Mouse (Mus musculus) layer of hippocampus, postnatal 36 days (tissue): ENCODE measurements around the gene Gm6993. TPM values are rescaled to one million over a fixed set of nuclear protein-coding genes. Genes with fewer than 3 reads are reported as not detected.
A peak's percentile ranks its signal among the peaks of the same experiment; 100 is the strongest.

Experiments
- DNase-seq, 2 experiments: peaks; one replicate each; pipeline ENCODE4 v3.0.0; 2022
- total RNA-seq, 2 experiments: library from RNA; stranded (reverse); gene quantifications; 2 replicates each; pipeline ENCODE4 v1.2.3; 2021

Gene Gm6993
- total RNA-seq, 2 experiments from 2014 or later, result not detected

DNA sequence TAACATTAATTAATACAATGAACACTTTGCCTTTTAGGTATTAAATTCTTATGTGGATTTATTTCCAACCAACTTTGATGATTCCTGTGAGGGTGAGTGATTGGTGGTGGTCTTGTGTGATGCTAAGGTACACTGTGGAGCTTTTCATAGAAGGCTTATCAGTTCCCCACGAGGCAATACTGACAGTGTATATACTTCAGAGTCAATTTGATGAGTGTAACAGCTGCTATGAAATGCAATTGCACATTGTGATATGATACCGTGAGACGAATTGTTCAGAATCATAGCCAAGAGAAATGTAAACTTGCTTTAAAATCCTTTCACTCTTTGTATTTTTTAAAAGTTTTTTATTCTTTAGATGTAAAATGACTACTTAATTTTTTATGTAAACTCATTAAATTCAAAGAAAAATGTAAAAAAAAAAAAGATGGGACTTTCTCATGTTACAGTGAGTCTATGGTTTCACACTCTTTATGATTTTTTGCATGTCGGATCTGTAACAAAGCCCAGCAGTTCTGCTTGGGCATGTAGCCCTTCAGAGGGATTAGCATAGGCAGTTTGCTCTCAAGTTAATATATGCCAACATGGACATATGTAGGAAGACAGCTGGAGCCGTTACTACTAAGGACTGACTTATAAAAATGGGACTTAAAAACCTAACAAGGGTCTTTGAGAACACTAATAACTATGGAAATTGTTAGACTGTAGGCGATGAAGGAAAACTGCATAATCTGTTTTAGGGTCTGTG, 1.2 kb downstream of the Gm6993 start:
- no peak for DNase-seq

- DNase-seq, result no peak
Measured at GRCm38 (mm10) chr12:31244001-31244400, 3.4 kb downstream of the Gm6993 start.

GRCm38 (mm10) chr12:31244691-31245090, 4.1 kb downstream of the Gm6993 start:
- DNase-seq, result no peak

DNA sequence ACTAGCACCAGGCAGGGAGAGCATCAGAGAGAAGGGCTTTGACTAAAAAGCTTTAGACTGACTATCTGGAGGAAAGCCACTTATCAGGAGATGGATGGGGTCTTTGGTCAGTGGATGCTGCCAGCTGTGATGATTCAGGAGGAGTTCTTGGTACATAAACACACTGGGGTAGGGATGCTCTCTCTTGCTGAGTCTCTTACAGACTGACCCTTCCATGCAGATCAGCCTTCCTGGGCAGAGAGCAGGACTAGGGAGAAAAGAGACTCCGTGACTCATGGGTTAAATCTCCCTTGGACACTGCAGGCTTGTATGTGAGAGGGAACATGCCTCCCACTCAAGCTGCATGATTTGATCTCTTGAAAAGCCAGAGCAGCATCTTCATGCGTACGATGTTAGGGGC, 5.6 kb downstream of the Gm6993 start:
- no peak for DNase-seq

DNA sequence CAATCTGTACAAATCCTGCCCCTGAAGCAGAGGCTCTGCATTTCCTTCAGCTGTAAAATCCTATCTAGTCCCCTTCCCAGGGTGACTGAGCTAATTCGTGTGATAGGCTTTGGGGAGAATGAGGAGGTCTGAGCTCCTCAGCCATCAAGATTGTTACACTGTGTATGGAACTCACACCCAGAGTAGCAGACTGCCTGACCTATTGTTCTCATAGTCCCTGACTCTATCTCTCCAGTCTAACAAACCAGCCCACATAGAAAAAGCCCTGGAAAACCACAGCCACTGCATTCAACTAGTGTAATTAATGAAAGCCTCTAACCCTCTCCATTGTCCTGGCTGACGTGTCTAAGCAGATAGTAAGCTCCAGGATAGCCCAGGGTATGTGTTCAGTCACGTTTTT, 6.0 kb downstream of the Gm6993 start:
- DNase-seq, result no peak

- no peak for DNase-seq
Measured at GRCm38 (mm10) chr12:31248165-31248564, 7.6 kb downstream of the Gm6993 start.

DNA sequence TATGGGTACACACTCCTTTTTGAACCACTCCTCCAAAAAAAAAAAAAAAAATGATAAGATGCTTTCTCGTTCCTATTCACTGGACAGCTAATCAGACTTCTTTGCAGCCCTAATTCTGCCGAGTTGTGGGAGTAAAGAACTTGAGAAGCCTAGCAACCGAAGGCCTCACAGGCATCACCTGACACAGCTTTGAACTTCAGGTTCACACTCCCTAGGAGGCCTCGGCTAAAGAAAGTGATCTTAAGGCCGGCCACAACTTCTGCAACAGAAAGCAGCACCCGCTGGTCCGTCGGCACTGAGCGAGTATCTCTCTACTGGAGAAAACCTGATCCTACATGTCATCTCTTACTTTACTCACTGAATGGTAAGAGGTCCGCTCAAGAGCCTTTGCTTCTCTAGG, 8.1 kb downstream of the Gm6993 start:
- DNase-seq, result no peak

GRCm38 (mm10) chr12:31252259-31252658, 11.7 kb downstream of the Gm6993 start:
- DNase-seq, result no peak

DNA sequence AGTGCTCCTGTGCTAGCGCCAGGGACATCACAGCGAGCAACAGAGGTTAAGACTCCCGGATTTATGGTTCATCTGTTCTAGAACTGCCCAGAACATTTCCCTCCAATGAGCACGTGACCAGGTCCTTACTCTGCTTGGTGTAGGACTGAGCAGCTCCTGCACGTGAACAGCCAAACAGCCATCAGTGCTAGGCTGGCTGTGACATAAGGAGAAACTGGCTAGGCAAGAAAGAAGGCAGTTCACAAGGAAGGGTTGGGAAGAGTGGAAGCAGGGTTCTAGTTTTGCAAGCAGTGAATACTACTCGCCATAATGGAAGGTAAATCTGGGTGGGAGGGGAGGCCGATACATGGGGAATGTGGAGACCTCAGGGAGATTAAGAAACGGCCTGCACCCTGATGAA, 14.4 kb downstream of the Gm6993 start:
- DNase-seq, result no peak

DNA sequence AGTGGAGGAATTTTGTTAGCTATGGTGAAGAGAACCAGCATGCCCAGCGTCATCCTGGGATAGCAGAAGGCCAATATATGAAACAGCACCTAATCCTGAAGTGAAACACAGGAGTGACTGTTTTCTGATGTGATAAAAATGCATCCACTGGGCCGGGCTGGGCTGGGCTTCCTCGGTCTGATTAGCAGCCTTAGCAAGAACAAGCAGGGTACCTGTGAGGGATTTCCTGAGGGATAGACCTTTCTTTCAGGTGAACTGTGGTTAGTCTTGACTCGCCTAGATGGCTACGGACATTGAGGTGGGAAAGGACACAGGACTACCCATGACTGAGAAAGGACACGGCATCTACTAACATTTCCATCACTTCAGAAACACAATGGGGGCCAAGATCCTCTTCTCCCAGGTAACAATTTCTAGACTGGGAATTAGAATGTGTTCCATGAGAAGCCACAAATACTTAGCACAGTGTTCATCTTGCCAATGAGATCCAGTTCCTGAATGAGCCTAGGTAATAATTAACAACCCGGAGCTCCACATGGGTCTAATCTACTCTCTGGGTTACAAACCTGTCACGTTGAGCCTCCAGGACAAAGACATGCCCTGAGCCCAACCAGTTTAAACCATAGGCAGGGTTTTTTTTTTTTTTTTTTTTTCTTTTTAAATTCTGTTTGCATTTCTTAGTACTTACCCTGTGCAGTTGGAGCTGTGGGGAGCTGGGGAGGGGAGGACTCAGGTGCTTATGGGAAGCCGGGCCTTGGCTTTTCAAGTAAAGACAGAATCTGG, 15.7 kb downstream of the Gm6993 start:
- no peak for DNase-seq

DNA sequence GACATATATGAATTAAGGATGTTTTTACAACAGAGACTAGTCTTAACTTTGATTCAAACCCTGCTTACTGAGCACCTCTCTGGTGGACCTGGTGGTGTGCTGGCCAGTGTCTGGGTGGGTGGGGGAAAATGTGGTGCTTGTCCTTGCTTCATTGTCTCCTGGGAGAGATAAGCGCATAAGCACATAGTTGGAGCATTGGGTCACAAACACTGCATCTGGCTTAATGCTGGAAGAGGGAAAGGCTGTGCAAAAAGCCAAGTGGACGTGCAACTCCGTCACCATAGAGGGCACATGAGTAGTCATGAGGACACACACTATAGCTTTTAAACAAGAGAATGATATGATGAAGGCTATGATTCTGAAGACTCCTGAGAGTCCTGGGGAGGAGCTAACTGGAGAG, 21.3 kb downstream of the Gm6993 start:
- no peak for DNase-seq

DNA sequence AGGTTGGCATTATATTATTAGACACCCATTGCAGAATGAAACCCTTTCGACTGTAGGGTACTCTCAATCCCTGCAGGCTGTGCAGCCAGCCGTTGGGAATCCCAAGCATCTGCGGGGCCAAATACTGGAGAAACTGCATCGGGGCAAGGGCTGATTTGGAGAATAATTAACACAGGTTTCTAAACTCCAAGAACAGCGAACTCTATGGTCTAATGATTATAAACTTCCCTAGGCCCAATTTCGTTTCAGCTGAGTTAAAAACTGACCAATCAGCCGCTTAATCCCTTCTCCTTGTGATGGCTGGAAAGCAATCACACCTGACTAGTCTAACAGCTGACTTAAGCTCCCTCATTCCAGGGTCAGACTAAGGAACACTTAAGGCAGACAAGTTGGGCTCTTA, 23.4 kb downstream of the Gm6993 start:
- DNase-seq, result no peak

DNA sequence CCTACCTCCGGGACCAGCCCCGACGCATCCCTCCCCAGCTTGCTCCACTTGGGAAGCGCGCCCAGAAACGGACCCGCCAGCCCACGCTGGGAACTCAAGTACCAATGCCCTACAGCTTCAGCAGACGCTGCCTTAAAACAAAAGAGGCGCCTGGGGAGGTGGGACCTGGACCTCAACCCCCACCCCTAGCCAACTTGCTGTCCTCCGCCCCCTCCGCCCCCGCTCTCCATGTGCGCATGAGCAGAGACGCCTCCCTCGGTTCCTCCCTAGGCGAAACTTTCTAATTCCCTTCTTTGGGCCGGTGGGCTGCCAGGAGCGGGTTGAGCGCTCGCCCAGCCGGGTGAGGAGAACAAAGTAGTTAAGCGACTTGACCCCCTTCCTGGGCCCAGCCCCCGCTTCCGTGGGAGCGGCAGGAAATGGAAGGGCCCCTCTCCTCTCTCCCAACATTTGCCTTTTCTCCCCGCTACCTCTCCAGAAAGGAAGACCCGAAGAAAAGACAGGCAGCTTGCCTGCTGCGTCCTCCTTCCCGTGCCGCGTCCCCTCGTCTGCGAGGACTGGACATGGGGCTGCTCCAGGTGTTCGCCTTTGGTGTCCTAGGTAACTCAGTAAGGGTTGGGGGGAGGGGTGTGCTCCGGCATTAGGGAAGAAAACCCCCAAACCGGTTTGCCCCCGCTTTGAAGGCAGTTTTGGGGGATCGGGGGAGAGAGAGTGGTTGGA, 24.6 kb downstream of the Gm6993 start, which contains the start of gene Lamb1:
Lamb1 (plus strand) TSS at position 230 of the 717 bp plus-strand sequence.
- DNase-seq, result peak; percentile 48 to 53

DNA sequence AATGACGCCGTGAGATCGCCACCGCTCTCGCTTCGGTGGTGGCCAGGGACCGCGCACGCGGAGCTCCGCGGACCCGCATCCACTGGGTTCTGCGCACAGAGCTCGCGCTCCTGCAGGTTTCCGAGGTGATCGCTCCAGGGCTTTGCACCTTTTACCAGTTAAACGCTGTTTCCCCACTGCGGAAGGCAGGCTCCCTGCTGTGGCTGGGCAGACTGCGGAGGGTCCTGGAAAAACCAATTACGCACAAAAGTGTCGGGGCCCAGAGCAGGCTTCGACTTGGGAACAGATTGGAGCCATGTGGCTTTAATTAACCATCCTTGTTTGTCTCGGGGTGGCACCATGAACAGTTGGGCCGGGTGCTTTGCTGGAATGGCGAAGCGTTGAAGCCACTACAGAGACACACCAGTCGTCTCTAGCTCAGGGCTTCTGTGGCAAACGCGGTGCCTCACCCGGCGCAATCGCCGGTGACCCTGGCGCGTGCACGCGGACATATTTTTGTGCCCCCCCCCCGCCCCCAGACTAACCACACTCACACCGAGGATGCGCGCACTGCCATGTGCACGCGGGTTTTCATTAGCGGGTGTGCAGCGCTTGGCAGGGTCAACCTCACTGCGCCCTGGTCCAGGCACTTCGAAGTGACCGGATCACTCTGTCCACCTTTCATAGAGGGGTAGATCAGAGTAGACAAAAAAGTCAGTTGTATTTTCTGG, 25.3 kb downstream of the Gm6993 start:
- peak; percentile 53 to 55 for DNase-seq

GRCm38 (mm10) chr12:31266686-31267085, 26.1 kb downstream of the Gm6993 start:
- peak in 1 of 2 experiments; percentile 10 for DNase-seq

GRCm38 (mm10) chr12:31267363-31267762, 26.8 kb downstream of the Gm6993 start:
- no peak for DNase-seq

GRCm38 (mm10) chr12:31268315-31268714, 27.7 kb downstream of the Gm6993 start:
- DNase-seq, result no peak

DNA sequence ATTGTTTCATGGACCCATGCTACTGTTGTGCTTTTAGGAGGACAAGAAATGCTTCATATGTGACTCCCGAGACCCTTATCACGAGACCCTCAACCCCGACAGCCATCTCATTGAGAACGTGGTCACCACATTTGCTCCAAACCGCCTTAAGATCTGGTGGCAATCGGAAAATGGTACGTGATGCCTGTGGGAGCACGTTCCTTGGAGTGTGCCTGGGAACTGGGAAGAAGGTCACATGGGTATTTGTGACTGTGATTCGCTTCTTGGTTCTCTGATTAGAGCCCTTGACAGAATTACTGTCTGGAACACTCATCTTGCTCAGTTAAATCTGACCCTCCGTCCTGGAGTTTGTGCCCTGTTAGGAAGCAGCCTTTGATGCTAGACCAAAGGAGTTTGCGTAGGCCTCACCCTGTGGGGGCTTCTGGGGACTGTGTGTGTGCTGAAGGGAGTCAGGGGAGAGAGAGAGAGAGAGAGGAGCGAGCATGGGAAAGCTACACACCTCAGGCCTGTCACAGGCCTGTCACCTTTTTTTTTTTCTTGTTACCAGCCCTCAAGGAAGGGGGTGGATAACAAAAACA, 28.5 kb downstream of the Gm6993 start:
- no peak for DNase-seq

GRCm38 (mm10) chr12:31270361-31270760, 29.8 kb downstream of the Gm6993 start:
- DNase-seq, result no peak

GRCm38 (mm10) chr12:31270776-31271175, 30.2 kb downstream of the Gm6993 start:
- no peak for DNase-seq

DNA sequence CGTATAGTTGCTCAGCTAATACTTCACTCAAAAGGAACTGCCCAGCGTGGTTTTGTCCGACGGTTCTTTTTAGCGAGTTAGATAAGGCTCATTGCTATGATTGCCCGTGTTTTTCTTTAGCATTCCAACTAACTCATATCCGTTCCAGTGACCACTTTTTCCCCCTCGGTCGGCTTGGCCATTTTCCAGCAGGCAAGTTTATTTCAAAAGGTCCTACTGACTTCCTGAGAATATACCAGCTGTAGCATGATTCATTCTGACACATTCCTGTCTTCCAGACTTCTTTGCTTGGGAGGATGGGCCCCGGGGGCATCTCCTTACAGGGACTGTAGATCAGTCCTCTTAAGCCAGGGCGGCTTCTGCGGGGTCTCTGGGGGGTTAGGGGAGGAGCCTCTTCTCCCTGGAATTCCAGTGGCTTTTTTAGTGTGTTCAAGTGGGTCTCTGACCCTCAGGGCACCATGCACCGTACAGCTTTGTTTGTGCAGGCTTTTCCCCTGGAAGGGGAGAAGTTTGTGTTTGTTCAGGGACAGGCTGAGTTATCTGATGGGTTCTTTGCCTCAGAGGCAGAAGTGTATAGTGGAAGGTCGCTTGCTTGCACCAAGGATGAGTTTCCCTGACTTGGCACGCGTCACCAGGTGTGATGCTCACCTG, 30.9 kb downstream of the Gm6993 start:
- no peak for DNase-seq
